Mouse (Mus musculus): ENCODE data around the gene Irs1. TPM values are rescaled to one million over a fixed set of nuclear protein-coding genes. Genes with fewer than 3 reads are reported as not detected.

Irs1 gene
- 10 to 100 TPM; 18.2 to 21.4 TPM for total RNA-seq (2021)

GRCm38 (mm10) chr1:82291151-82291797, at the start of gene Irs1:
Gene Irs1 (minus strand): TSS chr1:82291416.
- DNase-seq, result peak; percentile 84 to 88

- DNase-seq, result no peak
These were observed 43.3 kb upstream of the Irs1 start for GRCm38 (mm10) chr1:82334506-82334905.

- DNase-seq, result no peak
These were observed 38.7 kb upstream of the Irs1 start for GRCm38 (mm10) chr1:82329954-82330247.

- DNase-seq, result no peak
These were observed 38.2 kb upstream of the Irs1 start for GRCm38 (mm10) chr1:82329237-82329953.

GRCm38 (mm10) chr1:82328033-82328775, 37.0 kb upstream of the Irs1 start:
- no peak for DNase-seq

GRCm38 (mm10) chr1:82326120-82326519, 34.9 kb upstream of the Irs1 start:
- DNase-seq, result no peak

- no peak for DNase-seq
These were observed 33.0 kb upstream of the Irs1 start for GRCm38 (mm10) chr1:82324131-82324785.

GRCm38 (mm10) chr1:82321441-82321840, 30.2 kb upstream of the Irs1 start:
- no peak for DNase-seq

- DNase-seq, result no peak
These were observed 29.6 kb upstream of the Irs1 start for GRCm38 (mm10) chr1:82320864-82321263.

GRCm38 (mm10) chr1:82320456-82320855, 29.2 kb upstream of the Irs1 start:
- DNase-seq, result peak; percentile 50

- DNase-seq, result no peak
These were observed 25.5 kb upstream of the Irs1 start for GRCm38 (mm10) chr1:82316746-82317126.

- DNase-seq, result peak; percentile 97
These were observed 25.0 kb upstream of the Irs1 start, which contains the start of gene Rhbdd1 for GRCm38 (mm10) chr1:82316111-82316745. Gene Rhbdd1 (plus strand): TSS chr1:82316452.

- DNase-seq, result no peak
These were observed 13.3 kb upstream of the Irs1 start for GRCm38 (mm10) chr1:82304483-82304882.

GRCm38 (mm10) chr1:82298586-82298985, 7.4 kb upstream of the Irs1 start:
- DNase-seq, result no peak

GRCm38 (mm10) chr1:82294102-82294501, 2.9 kb upstream of the Irs1 start:
- no peak for DNase-seq

- peak; percentile 65 to 72 for DNase-seq
These were observed 1.6 kb upstream of the Irs1 start for GRCm38 (mm10) chr1:82292771-82293170.

GRCm38 (mm10) chr1:82291930-82292712, 905 bp upstream of the Irs1 start:
- DNase-seq, result no peak

GRCm38 (mm10) chr1:82290723-82291150, 479 bp downstream of the Irs1 start:
- peak; percentile 86 to 89 for DNase-seq

- peak; percentile 71 to 79 for DNase-seq
These were observed 1.1 kb downstream of the Irs1 start for GRCm38 (mm10) chr1:82289990-82290681.

- DNase-seq, result peak in 1 of 2 experiments; percentile 25
These were observed 1.9 kb downstream of the Irs1 start for GRCm38 (mm10) chr1:82289116-82289989.

All from layer of hippocampus, postnatal 36 days (tissue).